Mouse (Mus musculus) bone marrow macrophage, adult 2 months (primary cell): ENCODE measurements around the gene Hist1h1c.

Experiments used
- CTCF ChIP-seq: IDR thresholded peaks from 2 replicates; pipeline ENCODE4 v1.5.1; 2012; ENCODE audit warnings: low read depth, mild to moderate bottlenecking, low read length, moderate library complexity
- POLR2A ChIP-seq: IDR thresholded peaks from 2 replicates; pipeline ENCODE4 v1.6.1; 2012; ENCODE audit warnings: mild to moderate bottlenecking, low read depth, low read length, borderline replicate concordance

DNA sequence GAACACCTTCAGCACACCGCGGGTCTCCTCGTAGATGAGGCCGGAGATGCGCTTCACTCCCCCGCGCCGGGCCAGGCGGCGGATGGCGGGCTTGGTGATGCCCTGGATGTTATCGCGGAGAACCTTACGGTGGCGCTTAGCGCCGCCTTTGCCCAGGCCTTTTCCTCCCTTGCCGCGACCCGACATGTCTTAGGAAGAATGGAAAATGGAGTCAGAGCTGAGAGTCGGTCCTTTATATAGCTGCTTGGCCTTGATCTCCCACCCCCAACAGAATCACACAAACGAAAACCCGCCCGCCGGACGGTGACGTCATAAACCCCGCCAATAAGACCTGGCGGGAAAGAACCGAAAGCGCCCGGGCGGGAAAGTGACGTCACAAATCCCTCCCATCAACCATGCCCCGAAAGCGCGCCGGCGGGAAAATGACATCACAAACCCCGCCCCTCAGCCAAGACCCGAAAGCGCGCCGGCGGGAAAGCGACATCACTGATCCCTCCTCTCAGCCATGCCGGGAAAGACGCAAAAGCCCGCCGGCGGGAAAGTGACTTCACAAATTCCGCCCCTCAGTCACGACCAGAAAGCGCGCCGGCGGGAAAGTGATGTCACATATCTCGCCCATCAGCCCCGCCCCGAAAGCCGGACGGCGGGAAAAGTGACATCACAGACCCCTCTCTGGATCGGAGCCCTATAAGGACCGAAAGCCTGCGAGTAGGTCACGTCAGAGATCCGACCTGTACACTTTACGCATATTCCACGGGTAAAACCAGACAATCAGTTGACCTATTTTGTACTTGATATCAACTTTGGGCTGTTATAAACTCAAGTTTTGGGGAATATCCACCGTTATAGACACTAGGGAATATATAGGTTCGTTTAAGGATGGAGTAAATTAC lies 22.6 kb downstream of the Hist1h1c start, which contains the start of gene Hist1h4a:
- no peak for TF ChIP-seq CTCF
- TF ChIP-seq POLR2A, result 0 out of 2 replicates have a peak, but pooled peaks have one; percentile 54
